Mouse (Mus musculus): ENCODE results near the gene Peli1.
A peak's percentile ranks its signal among the peaks of the same experiment; 100 is the strongest.

Peli1 gene

GRCm38 (mm10) chr11:21091067-21091427, at the start of gene Peli1:
Gene Peli1 (plus strand): TSS chr11:21091291.
- DNase-seq (ENCODE audit: low spot score), result peak; percentile 96

GRCm38 (mm10) chr11:21042590-21042989, 48.5 kb upstream of the Peli1 start:
- DNase-seq (ENCODE audit: low spot score), result no peak

- no peak for DNase-seq (ENCODE audit: low spot score)
Measured at GRCm38 (mm10) chr11:21046188-21046587, 44.9 kb upstream of the Peli1 start.

GRCm38 (mm10) chr11:21047921-21048320, 43.2 kb upstream of the Peli1 start:
- DNase-seq (ENCODE audit: low spot score), result no peak

GRCm38 (mm10) chr11:21051716-21052115, 39.4 kb upstream of the Peli1 start:
- DNase-seq (ENCODE audit: low spot score), result no peak

- DNase-seq (ENCODE audit: low spot score), result no peak
Measured at GRCm38 (mm10) chr11:21054587-21054986, 36.5 kb upstream of the Peli1 start.

- DNase-seq (ENCODE audit: low spot score), result no peak
Measured at GRCm38 (mm10) chr11:21056109-21056850, 34.8 kb upstream of the Peli1 start.

- peak; percentile 21 for DNase-seq (ENCODE audit: low spot score)
Measured at GRCm38 (mm10) chr11:21057511-21058414, 33.3 kb upstream of the Peli1 start.

- DNase-seq (ENCODE audit: low spot score), result no peak
Measured at GRCm38 (mm10) chr11:21058415-21058781, 32.7 kb upstream of the Peli1 start.

GRCm38 (mm10) chr11:21060386-21061074, 30.6 kb upstream of the Peli1 start:
- DNase-seq (ENCODE audit: low spot score), result no peak

- no peak for DNase-seq (ENCODE audit: low spot score)
Measured at GRCm38 (mm10) chr11:21061075-21061403, 30.1 kb upstream of the Peli1 start.

- DNase-seq (ENCODE audit: low spot score), result no peak
Measured at GRCm38 (mm10) chr11:21061431-21061830, 29.7 kb upstream of the Peli1 start.

- DNase-seq (ENCODE audit: low spot score), result no peak
Measured at GRCm38 (mm10) chr11:21062071-21062470, 29.0 kb upstream of the Peli1 start.

GRCm38 (mm10) chr11:21063271-21063670, 27.8 kb upstream of the Peli1 start:
- DNase-seq (ENCODE audit: low spot score), result no peak

GRCm38 (mm10) chr11:21079400-21079799, 11.7 kb upstream of the Peli1 start:
- no peak for DNase-seq (ENCODE audit: low spot score)

GRCm38 (mm10) chr11:21079851-21080362, 11.2 kb upstream of the Peli1 start:
- DNase-seq (ENCODE audit: low spot score), result no peak

- no peak for DNase-seq (ENCODE audit: low spot score)
Measured at GRCm38 (mm10) chr11:21081169-21081568, 9.9 kb upstream of the Peli1 start.

GRCm38 (mm10) chr11:21082711-21083110, 8.4 kb upstream of the Peli1 start:
- DNase-seq (ENCODE audit: low spot score), result peak; percentile 19

- DNase-seq (ENCODE audit: low spot score), result no peak
Measured at GRCm38 (mm10) chr11:21088356-21088755, 2.7 kb upstream of the Peli1 start.

- no peak for DNase-seq (ENCODE audit: low spot score)
Measured at GRCm38 (mm10) chr11:21089571-21089970, 1.5 kb upstream of the Peli1 start.

GRCm38 (mm10) chr11:21091428-21092405, 626 bp downstream of the Peli1 start:
- DNase-seq (ENCODE audit: low spot score), result no peak
